Mouse (Mus musculus) cerebellum, adult 2 months (tissue): Measurements from ENCODE around the gene Robo4. TPM values are rescaled to one million over a fixed set of nuclear protein-coding genes. Genes with fewer than 3 reads are reported as not detected.

Source experiments
- DNase-seq, 2 experiments: peaks; one replicate each; pipeline ENCODE4 v3.0.0; 2021
- H3K27ac ChIP-seq: fragments of 200-500 bp; 2 replicates; pipeline ENCODE4 v1.5.1; 2012; ENCODE audit warnings: low read length, control low read depth, inconsistent platforms; ENCODE audit not compliant: insufficient read depth
- H3K27me3 ChIP-seq: fragments of 200-500 bp; 2 replicates; pipeline ENCODE4 v1.6.1; 2012; ENCODE audit warnings: inconsistent platforms, mild to moderate bottlenecking, low read length, moderate library complexity; ENCODE audit not compliant: control insufficient read depth, insufficient read depth
- H3K4me1 ChIP-seq: fragments of 200-500 bp; 2 replicates; pipeline ENCODE4 v1.6.1; 2011; ENCODE audit warnings: low read length; ENCODE audit not compliant: control insufficient read depth, insufficient read depth
- H3K4me3 ChIP-seq: fragments of 200-500 bp; replicated peaks from 2 replicates; pipeline ENCODE3; 2011; ENCODE audit warnings: mild to moderate bottlenecking, low read depth, low read length, control low read depth; ENCODE audit not compliant: insufficient read depth
- CTCF ChIP-seq: fragments of 200-500 bp; IDR thresholded peaks from 2 replicates; pipeline ENCODE4 v1.5.1; 2011; ENCODE audit warnings: low read depth, mild to moderate bottlenecking, control low read depth, low read length, moderate library complexity, borderline replicate concordance; ENCODE audit not compliant: insufficient read depth
- POLR2A ChIP-seq: fragments of 200-500 bp; IDR thresholded peaks from 2 replicates; pipeline ENCODE4 v1.6.1; 2011; ENCODE audit warnings: low read length, control low read depth, borderline replicate concordance; ENCODE audit not compliant: insufficient read depth
- WGBS: fragments of 180-500 bp; shearing (Covaris S2); methylation state at CpG from one replicate; pipeline ENCODE4 v1.1.7; 2018; 5-methylcytosine and 5-hydroxymethylcytosine counted together
- polyA plus RNA-seq: library from polyadenylated mRNA; depleted of rRNA; stranded (reverse); fragments of >200 nt; gene quantifications from 2 replicates; pipeline ENCODE4 v1.2.3, GENCODE M21; 2012

Gene Robo4
- polyA plus RNA-seq, 1 experiment: 5.7 TPM

DNA sequence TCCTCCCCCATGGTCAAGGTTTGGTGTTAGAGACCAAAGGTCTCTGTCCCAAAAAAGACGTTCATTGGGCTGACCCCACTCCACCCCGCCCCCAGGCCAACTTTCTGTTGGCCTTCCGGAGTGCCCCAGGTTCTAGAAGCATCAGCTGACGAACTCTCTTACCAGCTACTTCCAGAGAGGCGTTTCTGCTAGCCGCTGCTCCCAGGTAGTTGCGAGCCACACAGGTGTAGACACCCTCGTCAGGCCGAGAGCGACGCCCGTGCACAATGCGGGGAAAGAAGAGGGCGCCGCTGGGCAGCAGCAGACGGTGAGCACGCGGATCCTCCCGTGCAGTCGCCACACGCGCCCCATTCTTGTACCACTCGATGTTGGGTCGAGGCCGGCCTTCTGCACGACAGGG, 27.6 kb downstream of the Robo4 start:
- Histone ChIP-seq H3K4me3 (no peak overlapping the region), H3K27ac (no peak overlapping the region), H3K4me1 (peaks cover 4% of the 10 kb centered on the region; the same call in 1 of the 2 replicates), H3K27me3 (peaks cover 3% of the 10 kb centered on the region; the same call in 1 of the 2 replicates)
- 26% methylated on average over 26 of the region's 26 CpGs for WGBS
- TF ChIP-seq POLR2A (no peak), CTCF (no peak)
- no peak for DNase-seq

DNA sequence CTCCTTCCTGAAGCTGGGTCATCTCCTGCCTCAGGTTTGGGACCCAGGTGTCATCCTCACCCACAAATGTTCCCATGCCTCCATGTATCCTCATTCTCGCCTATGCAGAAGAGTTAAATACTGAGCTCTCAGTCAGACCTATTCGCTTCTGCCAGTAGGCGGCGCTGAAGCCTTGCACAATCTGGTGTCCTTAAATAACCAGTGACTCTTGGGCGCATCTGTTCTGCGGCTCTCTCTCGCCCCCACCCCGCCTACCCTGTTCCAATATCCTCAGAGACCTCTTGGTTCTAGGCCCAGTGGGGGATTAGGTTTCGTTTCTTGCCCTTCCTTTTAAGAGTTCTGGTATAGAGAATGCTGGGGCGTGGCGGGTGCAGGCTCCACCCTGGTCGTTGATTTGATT, 28.9 kb downstream of the Robo4 start:
- DNase-seq: peak; percentile 76 to 85
- 3% methylated on average over 12 of the region's 12 CpGs for WGBS
- Histone ChIP-seq H3K27ac (no peak overlapping the region), H3K4me1 (peaks cover 4% of the 10 kb centered on the region; the same call in 1 of the 2 replicates), H3K27me3 (peaks cover 5% of the 10 kb centered on the region; the same call in 1 of the 2 replicates), H3K4me3 (peak overlapping the region; percentile 39)
- TF ChIP-seq CTCF (peak; percentile 90), POLR2A (no peak)

DNA sequence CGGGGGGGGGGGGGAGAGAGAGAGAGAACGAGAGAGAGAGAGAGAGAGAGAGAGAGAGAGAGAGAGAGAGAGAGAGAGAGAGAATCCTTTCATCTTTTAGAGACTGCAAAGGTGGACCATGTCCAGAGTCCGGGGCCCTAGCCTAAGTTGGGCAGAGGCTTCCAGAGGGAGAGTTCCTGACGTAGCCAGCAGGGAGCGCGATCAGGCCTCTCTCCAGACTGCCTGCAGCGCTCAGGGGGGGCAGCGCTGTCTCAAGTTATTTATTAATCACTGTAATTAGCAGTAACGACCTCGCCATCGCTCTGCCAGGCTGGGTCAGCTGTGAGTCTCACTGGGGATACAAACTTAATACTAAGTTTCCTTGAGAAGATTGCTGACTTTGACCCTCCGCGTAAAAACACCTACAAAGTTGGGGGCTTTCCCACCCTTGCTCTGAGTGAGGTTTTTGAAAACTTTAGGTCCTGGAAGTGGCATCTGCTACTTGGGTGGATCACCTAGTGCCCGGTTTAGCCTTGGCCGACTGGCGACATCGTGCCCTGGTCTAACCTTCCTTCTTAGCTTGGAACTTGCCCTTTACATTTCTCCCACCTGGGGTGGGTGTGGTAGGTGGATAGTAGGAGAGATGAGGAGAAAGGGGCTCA, 30.4 kb downstream of the Robo4 start:
- WGBS: 3% methylated on average over 16 of the region's 17 CpGs
- no peak overlapping the region for H3K27ac ChIP-seq
- H3K4me3 ChIP-seq: no peak overlapping the region
- no peak for DNase-seq
- peaks cover 5% of the 10 kb centered on the region; the same call in 1 of the 2 replicates for H3K27me3 ChIP-seq
- peaks cover 4% of the 10 kb centered on the region; the same call in 1 of the 2 replicates for H3K4me1 ChIP-seq
- no peak for TF ChIP-seq POLR2A
- TF ChIP-seq CTCF: peak; percentile 21; the same call in 1 of the 2 replicates

DNA sequence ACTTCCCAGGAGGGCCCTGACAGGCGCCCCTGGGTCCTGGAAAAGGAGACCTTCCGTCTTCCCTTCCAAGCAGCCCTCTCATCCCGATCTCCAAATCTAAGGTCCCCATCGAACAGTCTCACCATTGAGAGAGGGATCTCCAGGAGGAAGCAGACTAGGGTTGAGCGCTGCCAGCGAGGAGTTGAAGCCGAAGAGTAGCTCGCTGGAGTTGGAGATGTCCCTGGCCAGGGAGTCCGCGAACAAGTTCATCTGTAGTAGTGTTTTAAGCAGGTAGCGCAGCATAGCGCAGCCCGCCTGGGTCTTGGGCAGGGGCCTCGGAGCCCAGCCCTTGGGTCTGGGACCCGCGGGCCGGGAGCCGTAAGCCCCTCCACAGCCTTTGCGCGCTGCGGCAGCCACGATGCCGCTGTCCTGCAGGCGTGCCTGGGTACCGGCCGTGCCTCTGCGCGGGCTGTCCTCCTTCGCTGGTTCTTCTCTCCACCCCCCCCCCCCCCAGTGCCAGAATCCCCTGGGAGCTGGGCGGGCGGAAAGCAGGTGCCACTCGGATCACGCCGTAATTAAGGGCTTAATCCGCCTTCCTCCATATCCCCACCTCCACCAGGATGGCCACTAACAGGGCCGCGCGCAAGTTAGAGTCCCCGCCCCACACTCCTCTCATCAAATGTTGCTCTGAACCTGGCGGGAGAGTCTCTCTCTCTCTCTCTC, 31.2 kb downstream of the Robo4 start, which contains the start of gene Robo3:
TSS of gene Robo3 (minus strand) at position 527 of the 702 bp plus-strand sequence.
- DNase-seq: no peak
- Histone ChIP-seq H3K27ac (no peak within 1 kb of the TSS), H3K27me3 (peaks cover 5% of the 10 kb centered on the region; the same call in 1 of the 2 replicates), H3K4me1 (peaks cover 4% of the 10 kb centered on the region; the same call in 1 of the 2 replicates), H3K4me3 (no peak within 1 kb of the TSS)
- 2% methylated on average over 40 of the region's 40 CpGs for WGBS
- TF ChIP-seq CTCF: no peak
- TF ChIP-seq POLR2A: no peak

DNA sequence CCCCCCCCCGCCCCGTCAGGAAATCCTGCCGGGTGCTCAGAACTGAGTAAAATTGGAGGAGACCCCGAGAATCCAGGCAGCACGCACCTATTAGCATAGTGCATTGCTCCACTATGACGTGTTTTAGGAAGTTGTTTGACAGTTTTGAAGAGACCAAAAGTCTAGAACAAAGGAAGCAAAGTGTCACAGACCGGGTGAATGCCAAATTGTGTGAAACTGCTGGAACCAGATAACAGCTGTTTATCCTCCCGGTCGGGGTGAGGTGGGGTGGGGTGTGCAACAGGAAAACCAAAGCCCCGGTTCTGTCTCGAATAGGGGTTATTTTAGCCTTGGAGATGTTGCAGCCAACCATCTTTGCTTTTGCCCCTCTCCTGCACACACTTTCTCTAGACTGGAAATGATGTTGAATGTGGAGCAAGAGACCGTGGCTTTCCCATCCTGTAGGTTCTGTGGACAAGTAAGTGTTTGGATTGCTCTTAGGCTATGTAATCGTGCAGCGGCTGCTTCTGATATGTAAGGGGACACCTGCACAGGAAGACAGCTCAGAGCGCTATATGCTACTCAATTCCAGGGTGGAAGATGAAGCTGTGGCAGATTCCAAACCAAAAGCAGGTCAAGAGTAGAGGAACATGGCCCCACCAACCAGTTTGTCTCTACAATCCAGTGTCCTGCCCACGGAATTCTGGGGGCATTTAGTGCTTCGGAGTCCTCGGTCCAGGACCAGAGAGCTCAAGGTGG, 32.3 kb downstream of the Robo4 start:
- TF ChIP-seq CTCF: no peak
- TF ChIP-seq POLR2A: no peak
- no peak for DNase-seq
- WGBS: 11% methylated on average over 18 of the region's 18 CpGs
- Histone ChIP-seq H3K4me1 (peaks cover 6% of the 10 kb centered on the region; the same call in 1 of the 2 replicates), H3K4me3 (no peak overlapping the region), H3K27ac (no peak overlapping the region), H3K27me3 (peaks cover 5% of the 10 kb centered on the region; the same call in 1 of the 2 replicates)

DNA sequence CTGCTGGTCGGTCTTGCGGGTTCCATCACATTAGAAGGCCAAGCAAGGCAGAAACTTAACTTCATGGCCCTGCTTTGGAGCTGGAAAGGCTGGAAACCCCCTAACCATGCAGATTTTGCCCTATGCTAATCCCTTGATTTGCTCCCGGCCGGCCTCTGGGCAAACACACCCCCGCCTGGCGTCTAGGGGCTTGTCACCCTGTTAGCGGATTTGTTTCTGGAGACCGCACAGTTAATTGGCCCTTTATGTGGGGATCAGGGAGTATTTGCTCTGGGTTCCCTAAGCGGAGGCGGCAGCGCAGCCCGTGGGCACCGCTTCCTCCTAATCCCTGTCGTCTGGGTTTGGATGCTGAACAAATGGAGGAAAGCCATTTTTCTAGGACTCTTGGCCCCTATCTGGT, 33.2 kb downstream of the Robo4 start:
- Histone ChIP-seq H3K4me1 (peaks cover 6% of the 10 kb centered on the region; the same call in 1 of the 2 replicates), H3K4me3 (no peak overlapping the region), H3K27ac (no peak overlapping the region), H3K27me3 (peaks cover 5% of the 10 kb centered on the region; the same call in 1 of the 2 replicates)
- no peak for DNase-seq
- 8% methylated on average over 14 of the region's 14 CpGs for WGBS
- TF ChIP-seq POLR2A (no peak), CTCF (no peak)

DNA sequence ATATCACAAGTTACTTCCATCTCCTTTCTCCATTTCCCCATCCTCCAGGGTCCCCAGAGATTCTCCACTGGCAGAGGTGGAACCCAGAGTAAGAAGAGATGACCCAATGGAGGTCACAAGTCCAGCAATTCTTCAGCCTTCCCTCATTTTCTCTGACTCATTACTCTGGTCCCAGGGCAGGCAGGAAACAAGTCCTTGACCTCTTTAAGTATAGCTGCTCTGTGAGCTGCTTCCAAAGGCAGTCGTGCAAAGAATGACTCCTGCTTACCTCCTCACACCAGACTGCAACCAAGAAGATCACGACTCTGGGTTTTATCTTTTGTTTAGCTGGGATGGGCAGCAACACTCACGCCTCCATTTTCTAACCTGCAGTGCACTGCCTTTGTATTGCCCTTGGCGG, 33.9 kb downstream of the Robo4 start:
- Histone ChIP-seq H3K27me3 (peaks cover 5% of the 10 kb centered on the region; the same call in 1 of the 2 replicates), H3K27ac (no peak overlapping the region), H3K4me3 (no peak overlapping the region), H3K4me1 (peaks cover 6% of the 10 kb centered on the region; the same call in 1 of the 2 replicates)
- DNase-seq: no peak
- TF ChIP-seq POLR2A (no peak), CTCF (no peak)
- 26% methylated on average over 4 of the region's 4 CpGs for WGBS
